Mouse (Mus musculus) lung, adult 2 months (tissue): ENCODE data around the gene Npl.

Source experiments
- CTCF ChIP-seq: fragments of 200-500 bp; IDR thresholded peaks from 2 replicates; pipeline ENCODE4 v1.5.1; 2011; ENCODE audit warnings: mild to moderate bottlenecking, low read length, control low read depth; ENCODE audit not compliant: insufficient read depth
- POLR2A ChIP-seq: fragments of 200-500 bp; IDR thresholded peaks from 2 replicates; pipeline ENCODE4 v1.6.1; 2011; ENCODE audit warnings: low read depth, mild to moderate bottlenecking, control low read depth, low read length, borderline replicate concordance; ENCODE audit errors: extremely low read depth

DNA sequence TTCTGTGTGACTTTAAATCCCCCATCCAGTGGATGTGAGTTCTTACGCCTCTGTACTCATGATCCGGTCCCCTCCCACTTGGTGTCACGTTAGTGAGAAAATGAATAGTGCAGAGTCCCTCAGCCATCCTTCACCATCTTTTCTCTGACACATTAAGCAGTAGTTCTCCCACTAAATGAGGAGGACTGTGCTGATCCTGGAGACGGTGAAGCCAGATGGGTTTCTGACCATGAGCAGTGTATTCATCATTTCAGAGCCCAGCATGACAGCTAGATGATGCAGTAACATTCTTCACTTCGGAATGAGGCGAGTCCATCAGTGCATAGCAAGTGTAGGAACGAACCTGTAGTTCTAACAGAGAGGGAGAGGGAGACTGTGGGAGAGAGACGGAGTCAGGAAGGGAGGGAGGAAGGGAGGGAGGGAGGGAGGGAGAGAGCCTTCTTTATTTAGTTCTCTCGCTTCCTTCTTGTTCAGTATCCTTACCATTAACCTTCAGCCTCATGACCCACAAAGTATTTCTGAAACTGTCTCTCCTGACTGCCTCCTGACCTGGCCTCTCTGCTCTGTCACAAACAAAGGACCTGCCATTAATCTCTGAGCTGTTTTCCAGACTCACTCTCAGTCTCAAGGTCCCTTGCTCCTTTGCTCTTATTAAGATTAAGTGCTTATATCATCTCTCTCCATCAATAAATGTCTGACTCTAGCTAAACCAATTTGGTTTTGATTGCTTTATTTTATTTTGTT, 49.6 kb upstream of the Npl start:
- TF ChIP-seq CTCF (no peak), POLR2A (no peak)
